Mouse (Mus musculus) heart, adult 9 months (tissue): Measurements from ENCODE around the gene Cetn3.

Source experiments
- DNase-seq, 2 experiments: peaks; one replicate each; pipeline ENCODE4 v3.0.0; 2022; ENCODE audit warnings: low spot score in 2 of 2

Cetn3 gene

GRCm38 (mm10) chr13:81822750-81823149 lies 39.9 kb downstream of the Cetn3 start:
- DNase-seq = no peak

GRCm38 (mm10) chr13:81824576-81825330 lies 41.9 kb downstream of the Cetn3 start:
- no peak for DNase-seq

GRCm38 (mm10) chr13:81828486-81828885 lies 45.6 kb downstream of the Cetn3 start:
- no peak for DNase-seq

GRCm38 (mm10) chr13:81831838-81832237 lies 49.0 kb downstream of the Cetn3 start:
- DNase-seq = no peak

GRCm38 (mm10) chr13:81836386-81837177 lies 53.7 kb downstream of the Cetn3 start:
- DNase-seq = no peak

GRCm38 (mm10) chr13:81838016-81838415 lies 55.1 kb downstream of the Cetn3 start:
- no peak for DNase-seq

GRCm38 (mm10) chr13:81838948-81839347 lies 56.1 kb downstream of the Cetn3 start:
- no peak for DNase-seq

- no peak for DNase-seq
Observed at GRCm38 (mm10) chr13:81840246-81840645, 57.4 kb downstream of the Cetn3 start.

- no peak for DNase-seq
Observed at GRCm38 (mm10) chr13:81840646-81841045, 57.8 kb downstream of the Cetn3 start.

- DNase-seq = no peak
Observed at GRCm38 (mm10) chr13:81842278-81842677, 59.4 kb downstream of the Cetn3 start.
